Mouse (Mus musculus) c-Kit-positive CD71-positive TER-119-positive erythroid progenitor cells, embryonic 14.5 days (primary cell): ENCODE data around the gene Rrbp1.

Experiments used
- DNase-seq: peaks from one replicate; pipeline ENCODE4 v3.0.0-alpha.2; 2013; ENCODE audit warnings: low spot score

The Rrbp1 gene

DNA sequence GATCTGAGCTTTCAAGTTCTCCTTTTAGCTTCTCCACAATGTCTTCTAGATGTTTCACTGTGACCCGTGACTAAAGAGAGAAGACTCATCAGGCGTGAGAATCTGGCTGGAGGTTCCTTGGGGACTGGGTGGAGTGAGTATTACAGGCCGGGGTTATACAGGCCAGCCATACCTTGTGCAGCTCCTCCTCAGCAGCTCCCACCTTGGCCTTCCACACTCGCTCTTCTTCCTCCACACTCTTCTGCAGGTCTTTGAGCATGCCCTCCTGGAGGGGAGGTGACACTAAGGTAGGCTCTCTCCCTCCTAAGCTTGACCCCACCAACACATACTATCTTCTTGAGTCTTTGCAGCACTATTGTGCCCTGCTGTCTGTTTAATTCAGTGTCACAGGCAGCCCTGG, 57.1 kb downstream of the Rrbp1 start:
- no peak for DNase-seq

GRCm38 (mm10) chr2:143951546-143952315, 59.3 kb downstream of the Rrbp1 start:
- no peak for DNase-seq

DNA sequence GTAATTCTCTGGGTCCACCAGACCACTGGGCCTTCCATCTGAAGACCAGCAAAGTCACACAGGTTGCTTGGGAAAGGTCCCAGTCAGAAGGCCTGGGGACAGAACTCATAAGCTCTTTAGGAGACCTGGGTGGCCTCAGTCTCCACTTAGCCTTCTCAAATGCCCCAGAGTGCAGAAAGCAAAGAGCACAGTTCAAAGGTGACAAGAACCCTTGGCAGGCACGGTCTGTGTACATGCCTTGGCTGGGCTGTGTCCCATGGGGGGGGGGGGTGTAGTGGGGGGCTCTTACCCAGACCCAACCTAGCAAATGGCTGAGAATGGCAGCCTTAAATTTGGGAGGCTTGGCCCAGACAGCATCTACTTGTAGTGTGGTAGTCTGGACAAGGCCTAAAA, 60.0 kb downstream of the Rrbp1 start:
- DNase-seq: no peak

DNA sequence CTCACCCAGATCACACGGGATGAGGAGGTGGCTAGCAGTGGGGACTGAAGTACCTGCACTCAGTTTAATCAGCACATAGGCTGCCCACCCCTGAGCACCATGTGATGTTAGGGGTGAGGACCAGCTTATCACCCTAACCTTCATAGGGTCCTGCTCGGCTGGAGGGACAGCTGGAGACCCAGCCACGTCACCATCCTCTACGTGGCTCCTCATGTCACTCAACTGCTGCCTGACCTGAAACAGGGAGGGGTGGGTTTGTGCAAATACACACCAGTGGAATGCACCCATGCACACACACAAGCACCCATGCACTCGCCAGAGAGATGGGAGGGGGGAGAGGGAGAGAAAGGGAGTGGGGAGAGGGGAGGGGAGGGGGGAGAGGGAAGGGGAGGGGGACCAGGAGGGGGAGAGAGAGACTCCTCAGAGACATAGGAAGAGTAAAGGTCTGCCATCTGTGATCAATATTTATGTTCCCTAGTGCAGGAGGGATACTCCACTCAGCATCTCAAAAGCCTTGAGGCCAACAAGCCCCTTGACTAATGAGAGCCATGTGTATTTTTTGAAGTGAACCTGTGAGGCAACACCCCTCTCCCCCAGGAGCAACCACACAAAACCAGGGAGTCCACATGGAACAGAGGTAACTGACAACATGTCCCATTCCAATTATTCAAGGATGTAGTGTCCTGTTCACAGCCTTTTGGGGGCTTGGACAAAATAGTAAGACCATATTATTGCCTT, 60.6 kb downstream of the Rrbp1 start:
- DNase-seq: no peak

DNA sequence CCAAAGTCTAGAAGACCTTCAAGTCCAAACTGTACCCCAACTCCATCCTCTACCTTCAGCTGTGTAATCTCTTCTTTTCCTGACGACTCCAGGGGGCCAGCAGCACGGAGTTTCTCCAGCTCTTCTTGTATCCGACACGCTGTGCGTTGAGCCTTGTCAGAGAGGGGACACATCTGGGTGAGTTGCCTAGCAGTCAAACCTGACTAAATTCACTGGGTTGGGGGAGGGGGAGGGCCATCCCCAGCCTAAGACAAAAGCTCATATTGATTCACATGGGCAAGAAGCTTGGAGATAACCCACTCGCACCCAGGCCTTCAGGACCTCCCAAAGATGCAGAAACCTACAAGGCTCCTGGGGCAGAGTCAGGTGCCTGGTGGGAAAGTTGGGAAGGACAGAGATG, 61.8 kb downstream of the Rrbp1 start:
- no peak for DNase-seq

DNA sequence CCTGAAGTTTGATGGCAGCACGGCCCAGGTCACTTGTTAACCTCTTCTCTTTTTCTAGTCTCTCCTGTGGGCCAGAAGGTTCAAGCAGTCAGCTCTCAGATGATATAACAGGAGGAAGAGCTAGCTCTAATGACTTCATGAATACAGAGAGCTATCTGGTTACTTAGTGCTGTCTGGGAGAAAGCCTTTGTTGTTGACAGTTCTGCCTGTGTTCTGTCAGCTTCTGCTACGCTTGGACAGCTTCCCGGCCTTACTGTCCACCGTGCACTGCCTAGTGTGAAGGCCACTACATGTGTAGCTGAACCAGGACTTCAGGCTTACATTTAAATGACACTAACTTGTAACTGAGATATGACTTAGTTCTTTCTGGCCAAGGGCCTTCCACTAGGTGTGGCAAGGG, 62.6 kb downstream of the Rrbp1 start:
- DNase-seq: no peak

DNA sequence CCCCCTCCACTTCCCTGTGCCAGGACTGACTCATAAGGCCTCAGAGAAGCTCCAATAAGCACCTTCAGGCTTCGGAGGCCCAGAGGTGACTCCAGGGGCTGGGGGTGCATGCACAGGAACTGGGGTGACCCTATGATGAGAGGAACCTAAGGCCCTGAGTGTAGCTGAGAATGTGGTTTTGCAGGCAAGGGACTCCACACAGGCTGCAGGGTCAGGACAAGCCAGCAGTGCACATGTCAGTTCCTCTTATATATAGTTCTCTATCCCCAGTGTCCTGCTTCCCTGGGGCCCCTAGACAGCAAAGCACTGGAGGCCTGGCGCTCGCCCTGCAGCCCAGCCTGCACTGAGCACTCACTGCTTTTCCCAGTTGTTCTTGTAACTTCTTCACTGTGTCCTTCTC, 63.1 kb downstream of the Rrbp1 start:
- DNase-seq: no peak

GRCm38 (mm10) chr2:143946399-143946798, 64.7 kb downstream of the Rrbp1 start:
- no peak for DNase-seq

- peak; percentile 18 for DNase-seq
Observed at GRCm38 (mm10) chr2:143945466-143946075, 65.5 kb downstream of the Rrbp1 start.

GRCm38 (mm10) chr2:143944796-143945195, 66.3 kb downstream of the Rrbp1 start:
- DNase-seq: no peak

DNA sequence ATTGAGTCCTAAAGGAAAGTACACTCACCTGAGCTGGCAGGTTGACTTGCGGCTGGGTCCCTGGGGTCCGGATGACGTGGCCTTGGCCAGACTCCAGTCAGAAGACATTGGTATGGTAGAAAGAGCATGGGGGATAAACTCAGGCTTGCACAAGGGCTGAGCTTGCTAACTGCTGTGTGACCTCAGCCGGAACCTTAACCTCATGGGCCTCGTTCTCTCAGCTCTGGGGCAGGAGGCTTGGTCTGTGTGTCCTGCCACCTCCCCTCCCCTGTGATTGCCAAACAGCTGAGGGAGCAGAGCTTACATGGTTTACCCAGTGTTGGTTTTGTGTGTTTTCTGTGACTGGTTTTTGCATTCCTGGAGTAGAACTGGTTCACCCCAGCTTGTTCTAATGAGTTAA, 70.7 kb downstream of the Rrbp1 start:
- no peak for DNase-seq

GRCm38 (mm10) chr2:143937861-143938260, 73.2 kb downstream of the Rrbp1 start:
- no peak for DNase-seq

DNA sequence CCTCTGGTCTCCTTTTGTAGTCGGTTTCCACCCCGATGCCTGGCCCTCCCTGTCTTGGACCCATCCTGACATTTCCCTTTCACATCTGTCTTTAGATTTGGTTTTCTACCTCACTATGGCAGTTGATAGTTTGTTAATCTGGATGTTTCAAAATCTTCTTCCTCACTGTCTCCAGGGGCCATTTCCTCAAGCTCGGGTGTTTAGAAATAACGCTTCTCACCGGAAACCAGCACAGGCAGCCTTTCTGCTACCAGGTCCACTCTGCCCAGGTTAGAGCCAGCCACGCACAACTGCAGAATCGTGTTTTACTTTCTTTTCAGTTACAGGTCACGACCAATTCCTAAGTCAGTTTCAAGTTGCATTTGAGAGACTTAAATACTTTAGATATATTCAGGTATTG, 76.6 kb downstream of the Rrbp1 start:
- no peak for DNase-seq

DNA sequence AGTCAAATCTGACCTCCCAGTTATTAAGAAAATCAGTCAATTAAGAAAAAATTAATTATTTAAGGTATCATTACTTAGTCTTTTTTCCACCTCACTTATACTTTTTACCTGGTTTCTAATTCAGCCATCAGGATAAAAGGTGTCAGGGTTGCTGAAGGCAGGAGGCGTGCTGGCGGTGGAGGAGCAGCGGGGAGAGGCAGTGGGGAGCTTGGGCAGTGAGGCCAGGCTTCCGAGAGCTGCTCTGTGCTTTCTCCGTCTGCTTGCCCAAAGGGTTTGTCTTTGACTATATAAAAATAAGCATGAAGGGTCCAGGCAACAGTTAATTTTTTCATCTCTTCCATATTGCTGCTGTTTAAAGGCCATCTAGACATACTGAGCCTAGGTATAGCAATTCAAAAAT, 77.5 kb downstream of the Rrbp1 start:
- DNase-seq: no peak

- no peak for DNase-seq
Observed at GRCm38 (mm10) chr2:143932340-143932873, 78.7 kb downstream of the Rrbp1 start.

GRCm38 (mm10) chr2:143929607-143930311, 81.3 kb downstream of the Rrbp1 start:
- DNase-seq: no peak

DNA sequence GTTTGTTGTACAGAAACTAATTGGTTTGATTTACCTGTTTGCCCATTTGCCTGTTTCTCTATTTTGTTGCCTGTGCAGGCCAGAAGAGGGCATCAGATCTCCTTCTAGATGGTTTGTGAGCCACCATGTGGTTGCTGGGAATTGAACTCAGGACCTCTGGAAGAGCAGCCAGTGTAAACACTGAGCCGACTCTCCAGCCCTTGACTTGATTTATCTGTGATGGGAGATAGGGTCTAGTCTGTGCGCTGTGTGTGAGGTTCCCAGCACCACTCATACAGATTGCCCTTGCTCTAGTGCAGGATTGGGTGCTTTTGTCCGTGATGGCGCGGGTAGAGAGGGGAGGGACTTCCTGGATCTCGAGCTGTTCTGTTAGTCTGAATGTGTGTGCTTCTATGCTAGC, 85.2 kb downstream of the Rrbp1 start:
- no peak for DNase-seq

GRCm38 (mm10) chr2:143924085-143924484, 87.0 kb downstream of the Rrbp1 start:
- no peak for DNase-seq

DNA sequence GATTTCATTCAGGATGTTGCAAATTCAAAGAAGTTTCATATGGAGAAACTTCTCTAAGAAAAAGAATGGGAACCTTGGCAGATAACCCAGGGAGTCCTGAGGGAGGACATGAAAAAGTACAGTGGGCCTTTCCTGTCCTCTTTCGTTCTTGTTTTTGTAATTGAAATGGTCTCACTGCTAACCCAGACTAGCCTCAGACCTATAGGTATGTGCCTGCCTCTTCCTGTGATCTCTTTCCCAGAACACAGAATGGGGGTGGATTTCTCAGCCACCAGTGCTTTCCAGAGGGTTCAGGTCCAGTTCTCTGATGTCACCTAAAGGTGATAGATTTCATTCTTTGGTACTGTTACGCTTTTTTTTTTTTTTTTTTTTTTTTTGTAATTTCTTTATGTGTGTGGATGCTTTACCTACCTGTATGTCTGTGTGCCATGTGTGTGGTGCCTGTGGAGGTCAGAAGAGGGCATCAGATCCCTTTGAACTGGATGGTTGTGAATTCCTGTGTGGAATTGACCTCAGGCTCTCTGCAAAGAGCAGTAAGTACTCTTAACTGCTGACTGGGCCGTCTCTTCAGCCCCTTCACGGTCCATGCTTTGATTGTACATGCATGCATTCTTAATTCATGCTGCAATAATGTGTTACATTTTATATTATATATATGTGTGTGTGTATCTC, 92.1 kb downstream of the Rrbp1 start:
- no peak for DNase-seq

- DNase-seq: peak; percentile 43
Observed at GRCm38 (mm10) chr2:143917622-143918021, 93.4 kb downstream of the Rrbp1 start.

GRCm38 (mm10) chr2:143916229-143916628, 94.8 kb downstream of the Rrbp1 start:
- DNase-seq: peak; percentile 75
